Mouse (Mus musculus) 416B (cell line): Measurements from ENCODE around the gene Rhbdl1.

Experiments used
- DNase-seq: peaks from one replicate; pipeline ENCODE4 v3.0.0; 2011; ENCODE audit warnings: low read depth

The Rhbdl1 gene

DNA sequence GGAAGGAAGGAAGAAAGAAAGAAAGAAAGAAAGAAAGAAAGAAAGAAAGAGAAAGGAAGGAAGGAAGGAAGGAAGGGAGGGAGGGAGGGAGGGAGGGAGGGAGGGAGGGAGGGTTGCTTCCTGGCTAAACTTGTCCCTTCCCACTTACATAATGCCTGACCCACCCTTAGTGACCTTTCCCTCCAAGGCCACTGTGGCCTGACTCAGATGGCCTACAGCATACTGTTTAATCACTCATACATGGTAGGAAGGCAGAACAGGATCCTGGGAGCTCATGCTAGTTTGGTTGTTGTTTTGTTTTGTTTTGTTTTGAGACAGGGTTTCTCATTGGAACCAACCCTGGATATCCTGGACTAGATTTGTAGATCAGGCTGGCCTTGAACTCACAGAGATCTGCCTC, 34.5 kb upstream of the Rhbdl1 start:
- peak; percentile 29 for DNase-seq

DNA sequence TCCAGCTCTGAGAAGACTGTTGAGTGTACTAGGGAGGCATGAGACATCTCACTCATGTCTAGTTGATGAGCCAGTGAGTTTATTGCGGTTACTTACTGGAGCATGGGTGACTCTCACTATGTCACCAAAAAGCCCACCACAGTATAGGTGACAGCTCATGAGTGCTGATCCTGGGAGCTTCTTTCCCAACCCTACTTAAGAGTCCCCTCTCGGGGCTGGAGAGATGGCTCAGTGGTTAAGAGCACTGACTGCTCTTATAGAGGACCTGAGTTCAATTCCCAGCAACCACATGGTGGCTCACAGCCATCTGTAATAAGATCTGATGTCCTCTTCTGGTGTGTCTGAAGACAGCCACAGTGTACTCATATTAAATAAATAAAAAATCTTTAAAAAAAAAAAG, 32.9 kb upstream of the Rhbdl1 start:
- no peak for DNase-seq

DNA sequence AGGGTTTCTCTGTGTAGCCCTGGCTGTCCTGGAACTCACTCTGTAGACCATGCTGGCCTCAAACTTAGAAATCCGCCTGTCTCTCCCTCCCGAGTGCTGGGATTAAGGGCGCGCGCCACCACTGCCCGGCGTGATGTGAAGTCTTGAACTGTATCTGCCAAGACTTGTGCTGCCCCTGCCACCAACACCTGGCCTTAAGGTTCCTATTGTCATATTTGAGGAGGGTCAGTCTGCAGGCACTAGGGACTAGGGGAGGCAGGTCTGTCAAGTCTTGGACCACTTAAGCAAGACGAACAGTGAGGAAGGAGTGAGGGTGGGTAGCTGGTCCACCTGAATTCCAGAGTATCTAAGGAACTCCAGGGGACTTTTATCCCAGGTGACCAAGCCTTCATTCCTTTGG, 32.4 kb upstream of the Rhbdl1 start:
- no peak for DNase-seq

GRCm38 (mm10) chr17:25868601-25869191, 31.6 kb upstream of the Rhbdl1 start, which contains the start of gene Mcrip2:
TSS of gene Mcrip2 (minus strand) at chr17:25868764.
- DNase-seq: peak; percentile 86

GRCm38 (mm10) chr17:25867836-25868600, 30.9 kb upstream of the Rhbdl1 start:
- peak; percentile 72 for DNase-seq

- DNase-seq: no peak
These were observed 30.4 kb upstream of the Rhbdl1 start for GRCm38 (mm10) chr17:25867509-25867835.

- no peak for DNase-seq
These were observed 29.1 kb upstream of the Rhbdl1 start for GRCm38 (mm10) chr17:25866172-25866571.

GRCm38 (mm10) chr17:25865288-25865687, 28.2 kb upstream of the Rhbdl1 start:
- no peak for DNase-seq

- DNase-seq: no peak
These were observed 27.2 kb upstream of the Rhbdl1 start for GRCm38 (mm10) chr17:25864311-25864710.

- no peak for DNase-seq
These were observed 26.6 kb upstream of the Rhbdl1 start for GRCm38 (mm10) chr17:25863681-25864080.

DNA sequence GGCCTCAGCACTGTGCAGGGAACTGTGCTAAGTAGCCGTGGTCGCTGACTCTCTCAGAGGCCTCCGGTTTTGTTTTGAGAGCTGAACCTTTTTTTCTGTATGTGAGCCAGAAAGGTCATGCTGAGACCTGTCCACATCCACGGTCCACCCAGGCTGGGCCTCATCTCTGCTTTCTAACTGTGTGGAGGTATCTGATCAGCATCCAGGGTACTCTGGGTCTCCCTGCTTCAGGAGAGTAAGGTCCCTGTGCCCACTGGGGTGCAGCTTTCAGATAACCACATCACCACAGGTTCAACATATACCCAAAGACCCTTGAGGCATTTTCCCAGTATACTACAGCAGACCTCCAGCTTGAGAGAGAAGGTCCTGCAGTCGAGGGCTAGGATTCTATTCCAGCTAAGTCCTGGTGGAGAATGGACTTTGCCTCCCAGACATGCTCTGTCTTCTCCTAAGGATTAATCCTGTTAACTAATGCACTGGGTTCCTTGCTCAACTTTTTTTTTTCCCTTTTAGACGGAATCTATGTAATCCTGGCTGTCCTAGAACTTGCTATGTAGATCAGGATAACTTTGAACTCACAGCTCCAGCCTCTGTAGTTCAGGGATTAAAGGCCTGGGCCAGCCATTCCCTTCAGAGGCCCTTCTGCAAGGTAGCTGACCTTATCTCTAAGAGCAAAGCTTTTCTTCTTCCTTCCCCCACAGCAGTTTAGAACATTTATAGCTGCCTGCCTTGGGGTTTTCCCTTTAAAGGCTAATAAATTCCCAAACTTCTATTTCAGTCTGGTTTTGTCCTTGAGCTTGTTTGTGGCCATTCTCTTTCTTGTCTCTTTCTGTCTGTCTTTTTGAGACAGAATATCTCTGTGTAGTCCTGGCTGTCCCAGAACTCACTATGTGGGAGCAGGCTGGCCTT, 24.9 kb upstream of the Rhbdl1 start:
- DNase-seq: peak; percentile 22

- peak; percentile 94 for DNase-seq
These were observed 24.0 kb upstream of the Rhbdl1 start, which contains the start of gene Wdr90 for GRCm38 (mm10) chr17:25860832-25861703. TSS of gene Wdr90 (minus strand) at chr17:25861501.

- DNase-seq: no peak
These were observed 23.1 kb upstream of the Rhbdl1 start for GRCm38 (mm10) chr17:25860229-25860628.

GRCm38 (mm10) chr17:25844396-25844901, 7.4 kb upstream of the Rhbdl1 start, which contains the start of gene Rhot2:
TSS of gene Rhot2 (minus strand) at chr17:25844851.
- peak; percentile 95 for DNase-seq

- DNase-seq: no peak
These were observed 6.7 kb upstream of the Rhbdl1 start for GRCm38 (mm10) chr17:25843636-25844395.

DNA sequence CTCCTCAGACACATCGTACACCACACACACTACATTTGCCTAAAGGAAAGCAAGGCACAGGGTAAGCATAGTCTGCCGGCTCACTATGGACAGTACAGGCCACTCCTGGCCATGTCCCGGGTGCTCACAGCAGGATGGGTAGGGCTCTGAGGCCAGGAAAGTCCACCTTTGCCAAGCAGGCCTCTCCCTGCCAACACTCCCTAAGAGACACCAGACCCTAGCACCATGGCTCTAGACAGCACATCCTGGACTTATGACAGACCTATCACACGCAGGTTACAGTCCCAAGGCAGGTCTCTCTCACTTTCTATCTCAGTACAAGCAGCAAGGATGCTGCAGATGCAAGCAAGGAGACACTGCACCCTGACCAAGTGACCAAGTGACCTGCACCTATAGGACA, 6.0 kb upstream of the Rhbdl1 start:
- no peak for DNase-seq

- DNase-seq: no peak
These were observed 5.4 kb upstream of the Rhbdl1 start for GRCm38 (mm10) chr17:25842509-25842908.

GRCm38 (mm10) chr17:25841117-25841880, 4.2 kb upstream of the Rhbdl1 start, which contains the start of gene Gm20683:
TSS of gene Gm20683 (minus strand) at chr17:25841763.
- DNase-seq: no peak

GRCm38 (mm10) chr17:25840519-25840918, 3.4 kb upstream of the Rhbdl1 start:
- no peak for DNase-seq
